Comparison of ENCODE assay signal across 25 mouse cellular contexts in genomic region chr7:121441186-121441585, GRCm38 (mm10). TPM values are rescaled to one million over a fixed set of nuclear protein-coding genes. Genes with fewer than 3 reads are reported as not detected.
"Had no signal": no experiment of that assay in that cellular context is flagged by ENCODE, and none has a peak within 500 bp of the region (broad histone marks: within the 10 kb centered on the region; RNA-seq: fewer than 3 reads in every experiment).

No protein-coding gene starts in this region.

- DNase-seq: cerebellum, adult 2 months; cerebellum, adult 8-10 months; cerebellum, adult 9-10 months; cerebellum, adult 9-11 months; cerebellum, postnatal 10 days; cerebellum, postnatal 25 days; cerebellum, postnatal 36 days; embryo, embryonic 11 days; forebrain, postnatal 0 days; gastrocnemius, adult 2 months; gastrocnemius, postnatal 10 days; gastrocnemius, postnatal 14 days; gastrocnemius, postnatal 25 days; gastrocnemius, postnatal 36 days; heart, adult 18-20 months; heart, adult 2 months had no signal

- ATAC-seq: forebrain, embryonic 13.5 days; forebrain, embryonic 14.5 days; forebrain, embryonic 15.5 days; forebrain, embryonic 16.5 days; forebrain, postnatal 0 days had no signal

RNA-seq across cellular contexts. Expression of gene Hs3st2, which starts 49.5 kb away (rescaled TPM):
- total RNA-seq: common myeloid progenitor, adult 5-6 weeks; gastrocnemius, adult 18-20 months; gastrocnemius, adult 2 months; gastrocnemius, adult 8-10 months; gastrocnemius, postnatal 14 days; gastrocnemius, postnatal 25 days; gastrocnemius, postnatal 36 days; granulocyte monocyte progenitor cell, adult 5-6 weeks; heart, adult 18-20 months; heart, adult 2 months; heart, adult 8-10 months had no signal
